Mouse (Mus musculus) stomach, embryonic 14.5 days (tissue): Measurements from ENCODE around the gene Ctrc. TPM values are rescaled to one million over a fixed set of nuclear protein-coding genes. Genes with fewer than 3 reads are reported as not detected.

Experiments
- ATAC-seq: fragments of 200-750 bp; cut with Nextera tagmentation; 2 replicates; pipeline ENCODE4 v1.8.0; 2017; ENCODE audit warnings: low read depth, moderate TSS enrichment; ENCODE audit not compliant: insufficient number of reproducible peaks, insufficient read depth, low FRiP score
- H3K27ac ChIP-seq: fragments of 300-500 bp; sonication (generic); 2 replicates; pipeline ENCODE4 v1.5.1; 2014; ENCODE audit warnings: mild to moderate bottlenecking, low read length, moderate library complexity, mixed read lengths
- H3K27me3 ChIP-seq: fragments of 300-500 bp; sonication (generic); 2 replicates; pipeline ENCODE4 v1.6.1; 2014; ENCODE audit warnings: low read length, control low read depth, mixed read lengths; ENCODE audit not compliant: control insufficient read depth, insufficient read depth
- H3K36me3 ChIP-seq: fragments of 300-500 bp; sonication (generic); 2 replicates; pipeline ENCODE4 v1.6.1; 2014; ENCODE audit warnings: mild to moderate bottlenecking, control low read depth, low read length, moderate library complexity, mixed read lengths; ENCODE audit not compliant: control insufficient read depth, insufficient read depth
- H3K4me1 ChIP-seq: fragments of 300-500 bp; sonication (generic); 2 replicates; pipeline ENCODE4 v1.6.1; 2014; ENCODE audit warnings: low read length, control low read depth, mixed read lengths; ENCODE audit not compliant: control insufficient read depth, insufficient read depth
- H3K4me2 ChIP-seq: fragments of 300-500 bp; sonication (generic); replicated peaks from 2 replicates; pipeline ENCODE4 v1.6.1; 2014; ENCODE audit warnings: low read depth, low read length, control low read depth
- H3K4me3 ChIP-seq: fragments of 300-500 bp; sonication (generic); 2 replicates; pipeline ENCODE4 v1.5.1; 2014; ENCODE audit warnings: low read depth, low read length, control low read depth
- H3K9ac ChIP-seq: fragments of 300-500 bp; sonication (generic); replicated peaks from 2 replicates; pipeline ENCODE4 v1.6.1; 2014; ENCODE audit warnings: low read depth, mild to moderate bottlenecking, control low read depth, low read length, moderate library complexity, mixed read lengths
- H3K9me3 ChIP-seq: fragments of 300-500 bp; sonication (generic); 2 replicates; pipeline ENCODE4 v1.6.1; 2016; ENCODE audit warnings: low read depth, low read length, control low read depth; ENCODE audit not compliant: control insufficient read depth
- WGBS: fragments of 180-500 bp; shearing (Covaris S2); extraction: QIAGEN DNeasy Blood & Tissue Kit; methylation state at CpG from one replicate; pipeline ENCODE4 v1.1.7; 2014; 5-methylcytosine and 5-hydroxymethylcytosine counted together
- polyA plus RNA-seq: library from polyadenylated mRNA; unstranded; fragments of >200 nt; fragmentation: Nextera tagmentation; extraction: Ambion mirVana; gene quantifications from 2 replicates; pipeline ENCODE4 v1.2.1, GENCODE M21; 2014

Gene Ctrc
- polyA plus RNA-seq: not detected in 2 replicates

DNA sequence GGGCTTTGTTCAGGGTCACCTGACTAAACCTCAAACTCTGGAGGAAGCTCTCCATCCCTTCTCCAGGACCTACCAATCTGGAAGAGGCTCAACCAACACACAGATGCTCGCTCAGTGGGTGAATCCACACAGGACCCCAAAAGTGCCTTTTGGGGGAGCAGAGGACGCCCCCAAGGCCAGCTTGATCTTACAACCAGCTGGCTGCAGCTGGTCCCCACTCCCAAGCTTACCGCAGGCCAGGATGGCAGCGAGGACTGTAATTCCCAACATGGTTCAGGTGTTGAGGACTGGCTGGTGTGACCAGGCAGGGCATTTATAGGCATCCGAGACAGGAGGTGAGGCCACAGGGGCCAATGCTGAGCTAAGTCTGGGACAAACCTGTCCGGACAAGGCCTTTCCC lies at the start of gene Ctrc:
Gene Ctrc, minus strand, starts transcription at position 361 of the 400 bp plus-strand sequence.
- no peak within 1 kb of the TSS for H3K4me2 ChIP-seq
- no peaks in the 10 kb centered on the region for H3K9me3 ChIP-seq
- H3K36me3 ChIP-seq: no peaks in the 10 kb centered on the region
- no peak within 1 kb of the TSS for H3K27ac ChIP-seq
- H3K27me3 ChIP-seq: no peaks in the 10 kb centered on the region
- no peak for ATAC-seq
- H3K4me3 ChIP-seq: no peak within 1 kb of the TSS
- no peak within 1 kb of the TSS for H3K9ac ChIP-seq
- 80% methylated on average over 6 of the region's 6 CpGs for WGBS
- H3K4me1 ChIP-seq: no peaks in the 10 kb centered on the region

DNA sequence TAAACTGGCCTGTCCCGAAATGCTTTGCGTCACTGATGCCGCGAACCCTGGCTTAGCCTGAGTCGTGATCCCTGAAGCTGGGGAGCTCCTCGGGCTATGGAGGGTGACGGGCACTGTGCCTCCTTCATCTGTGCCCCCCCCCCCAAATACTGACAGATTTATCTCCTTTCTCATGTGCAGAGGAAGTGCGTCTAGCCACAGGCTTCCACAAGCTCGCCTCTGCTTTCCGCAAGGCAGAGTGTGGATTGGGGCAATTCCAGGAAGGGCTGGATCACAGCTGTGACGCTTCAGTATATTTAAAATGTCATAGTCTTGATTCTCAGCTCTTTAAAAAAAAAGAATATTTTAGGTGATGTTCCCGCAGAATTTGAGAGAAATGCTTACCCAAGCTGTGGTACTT lies 49.6 kb upstream of the Ctrc start:
- Histone ChIP-seq H3K4me1 (peaks cover 35% of the 10 kb centered on the region), H3K36me3 (no peaks in the 10 kb centered on the region), H3K4me3 (no peak overlapping the region), H3K9ac (no peak overlapping the region), H3K27me3 (no peaks in the 10 kb centered on the region), H3K27ac (peak overlapping the region; percentile 12; the same call in 1 of the 2 replicates), H3K9me3 (no peaks in the 10 kb centered on the region), H3K4me2 (no peak overlapping the region)
- no peak for ATAC-seq
- WGBS: 37% methylated on average over 12 of the region's 12 CpGs

GRCm38 (mm10) chr4:141893157-141893784 lies 47.1 kb upstream of the Ctrc start:
- Histone ChIP-seq H3K9me3 (no peaks in the 10 kb centered on the region), H3K4me3 (no peak overlapping the region), H3K4me1 (peaks cover 21% of the 10 kb centered on the region), H3K4me2 (no peak overlapping the region), H3K9ac (no peak overlapping the region), H3K27me3 (no peaks in the 10 kb centered on the region), H3K27ac (no peak overlapping the region), H3K36me3 (no peaks in the 10 kb centered on the region)
- ATAC-seq: no peak
- 81% methylated on average over 8 of the region's 8 CpGs for WGBS

- Histone ChIP-seq H3K4me2 (no peak overlapping the region), H3K9me3 (no peaks in the 10 kb centered on the region), H3K27me3 (no peaks in the 10 kb centered on the region), H3K36me3 (no peaks in the 10 kb centered on the region), H3K9ac (no peak overlapping the region), H3K4me3 (no peak overlapping the region), H3K4me1 (peaks cover 12% of the 10 kb centered on the region), H3K27ac (no peak overlapping the region)
- ATAC-seq: no peak
- whole genome bisulfite sequencing: 30% methylated on average over 6 of the region's 6 CpGs
These were observed 40.3 kb upstream of the Ctrc start for GRCm38 (mm10) chr4:141886385-141886968.

- Histone ChIP-seq H3K36me3 (no peaks in the 10 kb centered on the region), H3K27ac (no peak overlapping the region), H3K4me3 (no peak overlapping the region), H3K9ac (no peak overlapping the region), H3K9me3 (no peaks in the 10 kb centered on the region), H3K4me2 (no peak overlapping the region), H3K27me3 (no peaks in the 10 kb centered on the region), H3K4me1 (peaks cover 13% of the 10 kb centered on the region)
- ATAC-seq: no peak
- 60% methylated on average over 9 of the region's 9 CpGs for WGBS
These were observed 39.3 kb upstream of the Ctrc start for GRCm38 (mm10) chr4:141885451-141885850.

- no peak for ATAC-seq
- Histone ChIP-seq H3K9me3 (no peaks in the 10 kb centered on the region), H3K27me3 (no peaks in the 10 kb centered on the region), H3K36me3 (no peaks in the 10 kb centered on the region), H3K4me3 (no peak overlapping the region), H3K4me1 (peaks cover 13% of the 10 kb centered on the region), H3K9ac (no peak overlapping the region), H3K4me2 (no peak overlapping the region), H3K27ac (no peak overlapping the region)
- WGBS: 71% methylated on average over 7 of the region's 7 CpGs
These were observed 36.7 kb upstream of the Ctrc start for GRCm38 (mm10) chr4:141882858-141883257.

- ATAC-seq: no peak
- H3K9ac ChIP-seq: no peak overlapping the region
- 58% methylated on average over 5 of the region's 5 CpGs for WGBS
These were observed 35.8 kb upstream of the Ctrc start for GRCm38 (mm10) chr4:141881950-141882349.

GRCm38 (mm10) chr4:141881289-141881914 lies 35.2 kb upstream of the Ctrc start:
- peaks cover 9% of the 10 kb centered on the region for H3K4me1 ChIP-seq
- H3K4me3 ChIP-seq: no peak overlapping the region
- H3K9me3 ChIP-seq: no peaks in the 10 kb centered on the region
- no peak for ATAC-seq
- no peak overlapping the region for H3K27ac ChIP-seq
- H3K9ac ChIP-seq: no peak overlapping the region
- H3K36me3 ChIP-seq: no peaks in the 10 kb centered on the region
- H3K27me3 ChIP-seq: no peaks in the 10 kb centered on the region
- no peak overlapping the region for H3K4me2 ChIP-seq
- WGBS: 44% methylated on average over 10 of the region's 10 CpGs

More at GRCm38 (mm10) chr4:141881950-141882349, 35.8 kb upstream of the Ctrc start:
- Histone ChIP-seq H3K4me1 (peaks cover 13% of the 10 kb centered on the region), H3K4me3 (no peak overlapping the region), H3K9me3 (no peaks in the 10 kb centered on the region), H3K36me3 (no peaks in the 10 kb centered on the region), H3K27ac (no peak overlapping the region), H3K27me3 (no peaks in the 10 kb centered on the region), H3K4me2 (no peak overlapping the region)
